Mouse (Mus musculus) lung, embryonic 16.5 days (tissue): ENCODE results near the gene Twist2. TPM values are rescaled to one million over a fixed set of nuclear protein-coding genes. Genes with fewer than 3 reads are reported as not detected.

Experiments used
- ATAC-seq: fragments of 200-750 bp; cut with Nextera tagmentation; 2 replicates; pipeline ENCODE4 v1.8.0; 2017; ENCODE audit warnings: low read depth, mild to moderate bottlenecking, moderate library complexity
- H3K27ac ChIP-seq: fragments of 300-500 bp; sonication (generic); 2 replicates; pipeline ENCODE4 v1.5.1; 2014; ENCODE audit warnings: mild to moderate bottlenecking, control low read depth, low read length
- H3K27me3 ChIP-seq: fragments of 300-500 bp; sonication (generic); 2 replicates; pipeline ENCODE4 v1.6.1; 2014; ENCODE audit warnings: low read depth, low read length, mixed read lengths; ENCODE audit not compliant: control insufficient read depth, insufficient read depth
- H3K36me3 ChIP-seq: fragments of 300-500 bp; sonication (generic); 2 replicates; pipeline ENCODE4 v1.6.1; 2014; ENCODE audit warnings: low read length; ENCODE audit not compliant: control insufficient read depth, insufficient read depth
- H3K4me1 ChIP-seq: fragments of 300-500 bp; sonication (generic); replicated peaks from 2 replicates; pipeline ENCODE4 v1.6.1; 2014; ENCODE audit warnings: low read length, mixed read lengths; ENCODE audit not compliant: control insufficient read depth, insufficient read depth
- H3K4me2 ChIP-seq: fragments of 300-500 bp; sonication (generic); 2 replicates; pipeline ENCODE4 v1.6.1; 2014; ENCODE audit warnings: low read depth, low read length, control low read depth
- H3K4me3 ChIP-seq: fragments of 300-500 bp; sonication (generic); 2 replicates; pipeline ENCODE4 v1.5.1; 2014; ENCODE audit warnings: mild to moderate bottlenecking, low read length, control low read depth
- H3K9ac ChIP-seq: fragments of 300-500 bp; sonication (generic); 2 replicates; pipeline ENCODE4 v1.6.1; 2014; ENCODE audit warnings: low read length, control low read depth
- H3K9me3 ChIP-seq: fragments of 300-500 bp; sonication (generic); 2 replicates; pipeline ENCODE4 v1.6.1; 2016; ENCODE audit warnings: low read length; ENCODE audit not compliant: control insufficient read depth
- WGBS: fragments of 180-500 bp; shearing (Covaris S2); extraction: QIAGEN DNeasy Blood & Tissue Kit; methylation state at CpG from one replicate; pipeline ENCODE4 v1.1.7; 2014; 5-methylcytosine and 5-hydroxymethylcytosine counted together
- polyA plus RNA-seq: library from polyadenylated mRNA; unstranded; fragments of >200 nt; fragmentation: Nextera tagmentation; extraction: Ambion mirVana; gene quantifications from 2 replicates; pipeline ENCODE4 v1.2.1, GENCODE M21; 2015

Gene Twist2
- polyA plus RNA-seq, 1 experiment from 2014 or later: 7.2 TPM

GRCm38 (mm10) chr1:91770221-91770624, 31.0 kb upstream of the Twist2 start:
- Histone ChIP-seq H3K4me1 (peaks cover 14% of the 10 kb centered on the region), H3K4me2 (peak overlapping the region; percentile 25), H3K27me3 (no peaks in the 10 kb centered on the region), H3K27ac (no peak overlapping the region), H3K4me3 (no peak overlapping the region), H3K36me3 (no peaks in the 10 kb centered on the region), H3K9ac (no peak overlapping the region), H3K9me3 (no peaks in the 10 kb centered on the region)
- ATAC-seq: peak; percentile 73
- 3% methylated on average over 12 of the region's 12 CpGs for WGBS

GRCm38 (mm10) chr1:91770676-91771075, 30.6 kb upstream of the Twist2 start:
- no peak overlapping the region for H3K4me3 ChIP-seq
- no peaks in the 10 kb centered on the region for H3K27me3 ChIP-seq
- H3K4me1 ChIP-seq: peaks cover 14% of the 10 kb centered on the region
- no peaks in the 10 kb centered on the region for H3K36me3 ChIP-seq
- no peak overlapping the region for H3K27ac ChIP-seq
- 10% methylated on average over 10 of the region's 10 CpGs for WGBS
- ATAC-seq: no peak; the same call in 1 of the 2 replicates
- no peaks in the 10 kb centered on the region for H3K9me3 ChIP-seq
- peak overlapping the region; percentile 25 for H3K4me2 ChIP-seq
- no peak overlapping the region for H3K9ac ChIP-seq

GRCm38 (mm10) chr1:91776928-91777327, 24.3 kb upstream of the Twist2 start:
- Histone ChIP-seq H3K27me3 (no peaks in the 10 kb centered on the region), H3K9ac (no peak overlapping the region), H3K4me2 (no peak overlapping the region), H3K27ac (no peak overlapping the region), H3K36me3 (no peaks in the 10 kb centered on the region), H3K4me1 (no peaks in the 10 kb centered on the region), H3K9me3 (no peaks in the 10 kb centered on the region), H3K4me3 (no peak overlapping the region)
- no peak for ATAC-seq
- WGBS: 66% methylated on average over 5 of the region's 5 CpGs

GRCm38 (mm10) chr1:91779819-91780218, 21.4 kb upstream of the Twist2 start:
- no peak overlapping the region for H3K4me3 ChIP-seq
- no peaks in the 10 kb centered on the region for H3K36me3 ChIP-seq
- ATAC-seq: no peak
- H3K9me3 ChIP-seq: no peaks in the 10 kb centered on the region
- 67% methylated on average over 4 of the region's 4 CpGs for WGBS
- no peak overlapping the region for H3K4me2 ChIP-seq
- H3K4me1 ChIP-seq: no peaks in the 10 kb centered on the region
- H3K9ac ChIP-seq: no peak overlapping the region
- no peak overlapping the region for H3K27ac ChIP-seq
- H3K27me3 ChIP-seq: no peaks in the 10 kb centered on the region

GRCm38 (mm10) chr1:91781182-91781581, 20.1 kb upstream of the Twist2 start:
- ATAC-seq: no peak
- Histone ChIP-seq H3K4me2 (no peak overlapping the region), H3K9ac (no peak overlapping the region), H3K27me3 (no peaks in the 10 kb centered on the region), H3K4me3 (no peak overlapping the region), H3K36me3 (no peaks in the 10 kb centered on the region), H3K4me1 (no peaks in the 10 kb centered on the region), H3K9me3 (no peaks in the 10 kb centered on the region), H3K27ac (no peak overlapping the region)
- WGBS: 67% methylated on average over 7 of the region's 7 CpGs

GRCm38 (mm10) chr1:91784162-91784561, 17.1 kb upstream of the Twist2 start:
- WGBS: 67% methylated on average over 3 of the region's 3 CpGs

GRCm38 (mm10) chr1:91799323-91799722, 1.9 kb upstream of the Twist2 start:
- Histone ChIP-seq H3K27me3 (peaks cover 43% of the 10 kb centered on the region), H3K9ac (no peak overlapping the region), H3K27ac (no peak overlapping the region), H3K9me3 (no peaks in the 10 kb centered on the region), H3K4me3 (no peak overlapping the region), H3K36me3 (no peaks in the 10 kb centered on the region), H3K4me1 (peaks cover 9% of the 10 kb centered on the region; the same call in 1 of the 2 replicates), H3K4me2 (no peak overlapping the region)
- WGBS: 58% methylated on average over 3 of the region's 3 CpGs
- no peak for ATAC-seq

More at GRCm38 (mm10) chr1:91784162-91784561, 17.1 kb upstream of the Twist2 start:
- Histone ChIP-seq H3K9me3 (no peaks in the 10 kb centered on the region), H3K9ac (no peak overlapping the region), H3K36me3 (no peaks in the 10 kb centered on the region), H3K4me3 (no peak overlapping the region), H3K4me1 (no peaks in the 10 kb centered on the region), H3K27me3 (no peaks in the 10 kb centered on the region), H3K4me2 (no peak overlapping the region), H3K27ac (no peak overlapping the region)
- no peak for ATAC-seq

- Histone ChIP-seq H3K36me3 (no peaks in the 10 kb centered on the region), H3K4me3 (peak overlapping the region; percentile 63), H3K4me2 (peak overlapping the region; percentile 94), H3K27ac (no peak overlapping the region), H3K9ac (peak overlapping the region; percentile 67; the same call in 1 of the 2 replicates), H3K4me1 (peaks cover 9% of the 10 kb centered on the region; the same call in 1 of the 2 replicates), H3K9me3 (no peaks in the 10 kb centered on the region), H3K27me3 (peaks cover 45% of the 10 kb centered on the region)
- whole genome bisulfite sequencing: 40% methylated on average over 13 of the region's 13 CpGs
- no peak for ATAC-seq
Observed at GRCm38 (mm10) chr1:91800348-91800747, 913 bp upstream of the Twist2 start.

GRCm38 (mm10) chr1:91801844-91802366, 644 bp downstream of the Twist2 start:
- Histone ChIP-seq H3K27ac (peak overlapping the region; percentile 53; the same call in 1 of the 2 replicates), H3K4me1 (peaks cover 9% of the 10 kb centered on the region; the same call in 1 of the 2 replicates), H3K27me3 (peaks cover 46% of the 10 kb centered on the region), H3K4me2 (peak overlapping the region; percentile 94), H3K36me3 (no peaks in the 10 kb centered on the region), H3K9me3 (no peaks in the 10 kb centered on the region), H3K9ac (peak overlapping the region; percentile 62), H3K4me3 (peak overlapping the region; percentile 63)
- ATAC-seq: peak; percentile 22
- 2% methylated on average over 45 of the region's 45 CpGs for WGBS
